Mouse (Mus musculus) bone marrow, adult 2 months (tissue): ENCODE results near the gene Fam20c.

Source experiments
- CTCF ChIP-seq: fragments of 200-500 bp; IDR thresholded peaks from 2 replicates; pipeline ENCODE4 v1.5.1; 2011; ENCODE audit warnings: low read length, control low read depth; ENCODE audit not compliant: control insufficient read depth, insufficient read depth
- POLR2A ChIP-seq: fragments of 200-500 bp; IDR thresholded peaks from 2 replicates; pipeline ENCODE4 v1.6.1; 2011; ENCODE audit warnings: low read depth, mild to moderate bottlenecking, control low read depth, low read length, borderline replicate concordance; ENCODE audit not compliant: control insufficient read depth

GRCm38 (mm10) chr5:138741516-138741915, 12.8 kb upstream of the Fam20c start:
- no peak for TF ChIP-seq POLR2A
- TF ChIP-seq CTCF: no peak
